Mouse (Mus musculus) naive thymus-derived CD4-positive, alpha-beta T cell, adult 5 months (primary cell): ENCODE measurements around the gene Kcng4. TPM values are rescaled to one million over a fixed set of nuclear protein-coding genes. Genes with fewer than 3 reads are reported as not detected.

Source experiments
- polyA plus RNA-seq: library from polyadenylated mRNA; unstranded; fragments of 100-300 nt; shearing (Covaris generic); gene quantifications from one replicate; pipeline ENCODE4 v1.2.1, GENCODE M21; 2017

Kcng4 gene
- not detected for polyA plus RNA-seq

DNA sequence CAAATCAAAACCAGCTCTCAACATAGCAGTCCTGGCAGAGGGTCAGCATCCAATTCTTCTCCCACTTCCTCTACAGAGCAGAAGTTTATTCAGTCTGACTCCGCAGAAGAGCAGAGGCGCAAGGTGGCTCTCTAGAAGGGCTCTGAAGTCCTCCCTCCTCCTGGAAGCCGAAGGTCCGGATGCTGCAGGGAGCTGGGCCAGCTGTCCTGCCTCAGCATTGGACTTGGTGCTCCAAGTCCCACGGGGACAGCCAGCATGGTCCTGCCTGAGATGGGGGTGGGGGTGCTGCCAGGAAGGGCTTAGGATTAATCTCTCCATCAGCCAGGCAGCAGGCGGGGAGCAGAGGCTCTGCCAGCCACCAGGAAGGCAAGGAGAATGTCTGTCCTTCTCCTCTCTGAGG, at the start of gene Kcng4:
Kcng4 (minus strand) TSS at position 303 of the 400 bp plus-strand sequence.

DNA sequence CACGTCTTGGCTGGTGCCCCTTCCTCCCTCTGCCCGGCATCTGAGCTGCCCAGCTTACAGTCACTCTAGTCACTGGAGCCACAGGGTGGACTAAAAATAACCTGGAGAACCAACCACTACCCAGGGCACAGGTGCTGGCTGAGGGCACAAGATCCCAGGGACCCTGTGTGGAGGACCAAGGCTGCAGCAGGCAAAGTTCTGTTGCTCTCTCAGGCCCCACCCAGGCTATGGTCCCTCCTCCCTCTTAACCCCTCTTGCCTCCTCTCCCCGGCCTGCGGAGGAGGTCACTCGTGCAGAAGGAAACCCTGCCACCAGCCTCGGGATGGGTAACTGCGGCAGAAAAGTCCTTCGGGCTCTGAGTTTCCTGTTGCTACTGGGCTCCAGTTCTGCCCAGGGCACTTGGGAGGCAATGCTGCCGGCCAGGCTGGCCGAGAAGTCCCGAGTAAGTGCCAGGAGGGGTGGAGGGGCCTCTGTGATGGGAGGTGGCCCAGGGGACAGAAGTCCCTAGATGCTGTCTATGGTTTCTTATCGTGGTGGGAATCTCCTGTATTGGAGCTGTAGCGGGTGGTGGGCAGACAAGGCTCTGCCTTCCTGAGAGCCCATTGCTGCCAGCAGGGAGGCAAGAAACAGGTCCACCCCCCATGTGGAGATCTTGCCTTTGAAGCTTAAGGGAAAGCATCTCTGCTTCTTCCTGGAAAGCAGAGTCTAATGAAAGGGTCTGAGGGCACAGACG, 30.9 kb upstream of the Kcng4 start, which contains the start of gene Wfdc1:
Wfdc1 (plus strand) TSS at position 147 of the 733 bp plus-strand sequence.

DNA sequence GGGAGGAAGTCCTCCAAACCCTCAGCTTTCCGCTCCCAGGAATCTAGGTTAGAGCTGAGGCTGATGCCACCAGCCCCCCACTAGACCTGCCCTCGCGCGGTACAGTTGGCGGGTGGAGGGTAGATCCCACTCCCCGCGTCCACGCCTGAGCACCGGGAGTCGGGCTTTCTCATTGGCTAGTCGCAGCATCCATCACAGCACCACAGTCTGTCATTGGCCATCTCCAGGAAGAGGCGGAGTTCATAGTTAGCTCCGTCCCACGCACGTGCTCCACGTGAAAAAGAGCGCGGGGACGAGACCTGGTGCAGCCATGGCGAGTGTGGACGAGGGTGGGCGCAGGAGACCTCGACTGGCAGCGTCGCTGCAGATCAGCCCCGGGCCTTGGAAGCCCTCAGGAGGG, 23.0 kb downstream of the Kcng4 start, which contains the start of gene Adad2:
Adad2 (plus strand) TSS at position 277 of the 400 bp plus-strand sequence.

DNA sequence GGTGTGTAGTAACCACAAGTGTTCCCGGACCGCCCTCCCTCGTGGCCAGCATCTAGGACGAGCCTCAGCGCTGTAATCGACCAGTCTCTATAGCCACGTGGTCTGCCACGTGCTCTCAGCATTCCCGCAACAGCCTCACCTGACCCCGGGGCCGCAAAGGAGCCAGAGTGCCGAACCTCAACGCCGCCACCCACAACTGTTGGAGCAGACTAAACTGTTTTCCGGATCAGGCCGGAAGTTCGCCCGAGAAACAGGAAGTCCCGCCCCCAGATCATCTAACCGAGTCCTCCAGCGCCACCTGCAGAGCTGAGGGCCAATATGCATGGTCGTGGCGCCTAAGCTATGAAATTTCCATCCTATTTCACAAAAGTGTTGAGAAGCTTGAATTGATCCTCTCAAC, 30.5 kb downstream of the Kcng4 start, which contains the start of gene Taf1c:
Taf1c (minus strand) TSS at position 227 of the 400 bp plus-strand sequence.

DNA sequence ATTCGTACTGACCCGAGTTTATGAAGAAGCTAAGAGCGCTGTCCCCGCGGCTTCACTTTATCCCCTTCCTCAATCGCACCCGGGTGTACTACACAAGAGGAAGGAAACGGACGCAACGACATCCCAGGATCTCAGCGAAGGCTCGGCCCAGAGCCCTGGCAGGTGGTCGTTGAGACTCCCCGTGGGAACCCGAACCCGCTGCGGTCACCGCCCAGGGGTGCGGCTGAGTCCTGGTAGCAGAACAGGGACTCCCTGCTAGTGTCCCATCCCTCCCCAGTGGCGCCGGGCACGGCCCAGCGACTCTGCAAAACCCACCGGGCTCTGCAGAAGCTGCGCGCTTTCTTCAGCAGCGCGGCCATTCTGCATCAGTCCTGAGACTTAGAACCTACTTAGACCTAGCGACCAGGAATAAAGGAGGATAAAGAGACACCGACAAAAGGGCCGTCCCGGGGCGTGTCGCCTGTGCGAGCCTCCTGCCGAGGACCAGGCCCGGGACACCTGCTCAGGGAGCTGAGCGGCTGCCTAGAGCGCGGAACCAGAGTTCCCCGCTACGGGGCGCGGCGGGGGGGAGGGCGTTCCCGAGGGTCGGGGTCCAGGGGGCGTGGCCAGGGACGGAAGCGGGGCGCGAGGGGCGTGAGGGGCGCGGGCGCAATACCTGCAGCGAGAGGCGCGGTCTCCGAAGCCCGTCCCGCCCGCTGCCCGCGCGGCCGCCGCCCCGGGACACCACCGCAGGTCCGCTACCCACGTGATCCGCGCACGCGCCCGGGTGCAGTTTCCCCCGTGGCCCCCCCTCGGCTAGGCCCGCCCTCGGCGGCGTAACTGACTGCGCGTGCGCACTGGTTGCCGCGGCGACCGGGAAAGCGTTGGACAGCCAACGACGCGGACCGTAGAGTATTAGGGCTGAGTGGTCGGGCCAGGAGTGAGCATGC, 60.8 kb downstream of the Kcng4 start, which contains the start of the genes Hsdl1 and Dnaaf1:
Hsdl1 (minus strand) TSS at position 747 of the 929 bp plus-strand sequence.
Dnaaf1 (plus strand) TSS at position 799 of the 929 bp plus-strand sequence.

Other genes with a start within 250 kb of the Kcng4 start
- 11.4 TPM for gene Mlycd, start 240.8 kb downstream of the Kcng4 start, polyA plus RNA-seq
- gene Osgin1, start 201.6 kb downstream of the Kcng4 start, polyA plus RNA-seq = 3.1 TPM
- gene Necab2, start 189.0 kb downstream of the Kcng4 start, polyA plus RNA-seq = not detected
- gene Slc38a8, start 134.0 kb downstream of the Kcng4 start, polyA plus RNA-seq = not detected
- gene Mbtps1, start 76.9 kb downstream of the Kcng4 start, polyA plus RNA-seq = 91.7 TPM
- gene Hsdl1, start 60.5 kb downstream of the Kcng4 start, polyA plus RNA-seq = 129 TPM
- not detected for gene Dnaaf1, start 60.4 kb downstream of the Kcng4 start, polyA plus RNA-seq
- gene Taf1c, start 30.5 kb downstream of the Kcng4 start, polyA plus RNA-seq = 23.6 TPM
- not detected for gene Adad2, start 22.9 kb downstream of the Kcng4 start, polyA plus RNA-seq
- not detected for gene Wfdc1, start 30.7 kb upstream of the Kcng4 start, polyA plus RNA-seq
- not detected for gene Atp2c2, start 64.3 kb upstream of the Kcng4 start, polyA plus RNA-seq
- 2.1 TPM for gene Tldc1, start 142.7 kb upstream of the Kcng4 start, polyA plus RNA-seq
- gene Cotl1, start 204.9 kb upstream of the Kcng4 start, polyA plus RNA-seq = 216 TPM
- 12.9 TPM for gene Klhl36, start 226.6 kb upstream of the Kcng4 start, polyA plus RNA-seq